Mouse (Mus musculus): ENCODE measurements around the gene Ip6k2. TPM values are rescaled to one million over a fixed set of nuclear protein-coding genes. Genes with fewer than 3 reads are reported as not detected.

Gene Ip6k2
- total and polyA plus RNA-seq, 3 experiments: 23.6 to 28.4 (median 27.2) TPM

- H3K4me1 ChIP-seq (ENCODE audit: control insufficient read depth in 1 of 2, insufficient read depth in 2 of 2): no peaks in the 10 kb centered on the region
- DNase-seq (ENCODE audit: extremely low read depth): no peak
- H3K4me3 ChIP-seq (replicated peaks in 1 of 3; ENCODE audit: low read depth in 2 of 3, low read length in 2 of 3, poor library complexity in 1 of 3): no peak overlapping the region
- no peaks in the 10 kb centered on the region for H3K9me3 ChIP-seq (replicated peaks; ENCODE audit: low read length)
- in situ Hi-C loops (cut with MboI; ENCODE audit: low pct_ligation_motif_present, low pct_unique_long_range_greater_than_20kb, low sequenced_read_pairs) (no loop called here), dilution Hi-C loops (cut with MboI; ENCODE audit: extremely low pct_ligation_motif_present, extremely low pct_unique_long_range_greater_than_20kb, low sequenced_read_pairs) (no loop called here)
- H3K27ac ChIP-seq (ENCODE audit: insufficient read depth, low read depth): no peak overlapping the region
- no peaks in the 10 kb centered on the region for H3K27me3 ChIP-seq (replicated peaks)
- H3K4me2 ChIP-seq (ENCODE audit: insufficient read depth, low read depth, poor library complexity, severe bottlenecking): no peak overlapping the region
- H3K36me3 ChIP-seq (replicated peaks in 1 of 2; ENCODE audit: control insufficient read depth in 1 of 2, insufficient read depth in 1 of 2, low read length in 1 of 2): peaks cover 31 to 67% of the 10 kb centered on the region in 2 experiments
- no peak overlapping the region for H3K9ac ChIP-seq (ENCODE audit: insufficient read depth, low read depth)
- TF ChIP-seq ELF1 (IDR thresholded peaks at IDR 0.05; ENCODE audit: low read depth, low read length) (no peak), POLR2A (IDR thresholded peaks at IDR 0.05; ENCODE audit: low read depth, low read length) (no peak), GABPA (IDR thresholded peaks at IDR 0.05; ENCODE audit: insufficient replicate concordance, low read depth, low read length) (no peak), ZC3H11A (IDR thresholded peaks at IDR 0.05; ENCODE audit: low read depth, low read length) (no peak), PAX5 (IDR thresholded peaks at IDR 0.05; ENCODE audit: low read length) (no peak), MYC (IDR thresholded peaks at IDR 0.05; ENCODE audit: low read depth, low read length) (no peak), MAZ (IDR thresholded peaks at IDR 0.05; ENCODE audit: low read depth, low read length) (no peak), MXI1 (IDR thresholded peaks at IDR 0.05; ENCODE audit: low read depth, low read length) (no peak), RCOR1 (conservative IDR thresholded peaks at IDR 0.05; ENCODE audit: low read depth, low read length) (no peak), UBTF (IDR thresholded peaks at IDR 0.05; ENCODE audit: low read depth, low read length) (no peak), CTCF (conservative IDR thresholded peaks at IDR 0.05 in 1 of 2, IDR thresholded peaks at IDR 0.05 in 1 of 2; ENCODE audit: low read depth in 2 of 2, low read length in 2 of 2) (peak in 1 of 2 experiments; percentile 67; a peak in 2 of 4 replicates), ZNF384 (IDR thresholded peaks at IDR 0.05; ENCODE audit: low read depth, low read length) (peak; percentile 58), CHD2 (IDR thresholded peaks at IDR 0.05; ENCODE audit: low read length) (no peak), RAD21 (IDR thresholded peaks at IDR 0.05; ENCODE audit: low read depth, low read length) (peak; percentile 67), NRF1 (IDR thresholded peaks at IDR 0.05; ENCODE audit: low read depth, low read length) (no peak), JUND (conservative IDR thresholded peaks at IDR 0.05; ENCODE audit: low read depth, low read length) (no peak), MAFK (IDR thresholded peaks at IDR 0.05; ENCODE audit: insufficient replicate concordance, low read length) (no peak), E2F4 (IDR thresholded peaks at IDR 0.05; ENCODE audit: insufficient replicate concordance, low read depth, low read length) (no peak), MAX (IDR thresholded peaks at IDR 0.05; ENCODE audit: low read length) (no peak), EP300 (IDR thresholded peaks at IDR 0.05; ENCODE audit: low read length) (no peak), BHLHE40 (IDR thresholded peaks at IDR 0.05; ENCODE audit: low read depth, low read length) (no peak), NELFE (IDR thresholded peaks at IDR 0.05; ENCODE audit: low read depth, low read length) (no peak)
- H3K79me2 ChIP-seq (replicated peaks; ENCODE audit: control insufficient read depth, extremely low read depth, insufficient read depth, poor library complexity, severe bottlenecking): no peaks in the 10 kb centered on the region
Measured at GRCm38 (mm10) chr9:108740062-108740461, 43.5 kb upstream of the Ip6k2 start.

GRCm38 (mm10) chr9:108742048-108742447 is 41.5 kb upstream of the Ip6k2 start:
- no peaks in the 10 kb centered on the region for H3K27me3 ChIP-seq (replicated peaks)
- DNase-seq (ENCODE audit: extremely low read depth): no peak
- peaks cover 42 to 70% of the 10 kb centered on the region in 2 experiments for H3K36me3 ChIP-seq (replicated peaks in 1 of 2; ENCODE audit: control insufficient read depth in 1 of 2, insufficient read depth in 1 of 2, low read length in 1 of 2)
- TF ChIP-seq KAT2A (IDR thresholded peaks at IDR 0.05; ENCODE audit: insufficient replicate concordance, low read length): no peak
- TF ChIP-seq SIN3A (IDR thresholded peaks at IDR 0.05; ENCODE audit: low read length): no peak
- no peak for TF ChIP-seq MAFK (IDR thresholded peaks at IDR 0.05; ENCODE audit: insufficient replicate concordance, low read length)
- TF ChIP-seq TCF12 (IDR thresholded peaks at IDR 0.05; ENCODE audit: low read depth, low read length): no peak
- TF ChIP-seq ZC3H11A (IDR thresholded peaks at IDR 0.05; ENCODE audit: low read depth, low read length): no peak
- TF ChIP-seq CHD1 (IDR thresholded peaks at IDR 0.05; ENCODE audit: low read depth, low read length): no peak
- TF ChIP-seq SMC3 (IDR thresholded peaks at IDR 0.05; ENCODE audit: low read depth, low read length): no peak
- no peak for TF ChIP-seq NELFE (IDR thresholded peaks at IDR 0.05; ENCODE audit: low read depth, low read length)
- no peak for TF ChIP-seq JUN (IDR thresholded peaks at IDR 0.05; ENCODE audit: insufficient read depth, low read depth, low read length)
- no peak for TF ChIP-seq BHLHE40 (IDR thresholded peaks at IDR 0.05; ENCODE audit: low read depth, low read length)
- TF ChIP-seq PAX5 (IDR thresholded peaks at IDR 0.05; ENCODE audit: low read length): no peak
- no peak for TF ChIP-seq MEF2A (IDR thresholded peaks at IDR 0.05; ENCODE audit: borderline replicate concordance, low read depth, low read length)
- no peak for TF ChIP-seq POLR2AphosphoS2 (IDR thresholded peaks at IDR 0.05; ENCODE audit: low read depth, low read length)
- TF ChIP-seq GABPA (IDR thresholded peaks at IDR 0.05; ENCODE audit: insufficient replicate concordance, low read depth, low read length): no peak
- no peaks in the 10 kb centered on the region for H3K9me3 ChIP-seq (replicated peaks; ENCODE audit: low read length)
- H3K27ac ChIP-seq (ENCODE audit: insufficient read depth, low read depth): no peak overlapping the region
- in situ Hi-C loops (cut with MboI; ENCODE audit: low pct_ligation_motif_present, low pct_unique_long_range_greater_than_20kb, low sequenced_read_pairs) (no loop called here), dilution Hi-C loops (cut with MboI; ENCODE audit: extremely low pct_ligation_motif_present, extremely low pct_unique_long_range_greater_than_20kb, low sequenced_read_pairs) (no loop called here)
- no peak overlapping the region for H3K4me2 ChIP-seq (ENCODE audit: insufficient read depth, low read depth, poor library complexity, severe bottlenecking)
- H3K4me1 ChIP-seq (ENCODE audit: control insufficient read depth in 1 of 2, insufficient read depth in 2 of 2): no peaks in the 10 kb centered on the region
- no peak overlapping the region for H3K4me3 ChIP-seq (replicated peaks in 1 of 3; ENCODE audit: low read depth in 2 of 3, low read length in 2 of 3, poor library complexity in 1 of 3)
- H3K79me2 ChIP-seq (replicated peaks; ENCODE audit: control insufficient read depth, extremely low read depth, insufficient read depth, poor library complexity, severe bottlenecking): no peaks in the 10 kb centered on the region
- H3K9ac ChIP-seq (ENCODE audit: insufficient read depth, low read depth): no peak overlapping the region
